Mouse (Mus musculus) liver, postnatal 0 days (tissue): ENCODE measurements around the gene Ilf3.

Source experiments
- CTCF ChIP-seq: sonication (generic); IDR thresholded peaks from 2 replicates; pipeline ENCODE4 v1.5.1; 2016; ENCODE audit warnings: antibody characterized with exemption, low read depth
- EP300 ChIP-seq: IDR thresholded peaks from 2 replicates; pipeline ENCODE4 v1.6.1; 2016; ENCODE audit warnings: antibody characterized with exemption, low read depth, mild to moderate bottlenecking

DNA sequence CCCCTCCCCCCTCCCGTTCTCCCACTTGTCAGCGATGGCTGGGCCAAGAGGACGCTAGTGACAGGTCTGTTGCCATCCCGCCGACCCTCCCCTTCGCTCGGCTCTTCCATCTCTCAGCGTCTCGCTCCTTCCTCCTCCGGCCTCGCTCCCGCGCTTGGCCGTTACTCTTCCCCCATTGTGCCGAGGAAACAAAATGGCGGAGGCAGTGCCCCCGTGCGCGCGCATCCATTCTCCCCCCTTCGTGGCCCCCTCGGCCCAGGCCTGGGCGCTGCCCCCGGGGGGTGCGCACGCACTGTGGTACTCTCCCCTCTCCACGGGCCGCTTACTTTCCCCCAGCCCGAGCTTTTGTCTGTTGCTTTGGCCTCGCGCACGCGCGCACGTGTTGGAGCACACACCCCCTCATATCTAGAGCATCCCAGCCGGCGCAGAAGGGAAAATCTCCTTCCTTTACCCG is 487 bp downstream of the Ilf3 start:
- no peak for TF ChIP-seq CTCF
- no peak for TF ChIP-seq EP300
